Mouse (Mus musculus) forebrain, embryonic 14.5 days (tissue): ENCODE results near the gene Gm49384. TPM values are rescaled to one million over a fixed set of nuclear protein-coding genes. Genes with fewer than 3 reads are reported as not detected.

ENCODE experiments used
- ATAC-seq: fragments of 200-750 bp; cut with Nextera tagmentation; 2 replicates; pipeline ENCODE4 v1.8.0; 2017; ENCODE audit warnings: mild to moderate bottlenecking, moderate library complexity
- DNase-seq: peaks from one replicate; pipeline ENCODE4 v3.0.0-alpha.2; 2015; ENCODE audit warnings: low spot score
- H3K27ac ChIP-seq: fragments of 300-500 bp; sonication (generic); 2 replicates; pipeline ENCODE4 v1.5.1; 2014; ENCODE audit warnings: low read depth, mild to moderate bottlenecking, control low read depth, low read length, moderate library complexity
- H3K27me3 ChIP-seq: fragments of 300-500 bp; sonication (generic); replicated peaks from 2 replicates; pipeline ENCODE4 v1.6.1; 2014; ENCODE audit warnings: low read length, control low read depth, mixed read lengths; ENCODE audit not compliant: control insufficient read depth, insufficient read depth
- H3K36me3 ChIP-seq: fragments of 300-500 bp; sonication (generic); 2 replicates; pipeline ENCODE4 v1.6.1; 2014; ENCODE audit warnings: low read length, control low read depth; ENCODE audit not compliant: control insufficient read depth, insufficient read depth
- H3K4me1 ChIP-seq: fragments of 300-500 bp; sonication (generic); 2 replicates; pipeline ENCODE4 v1.6.1; 2014; ENCODE audit warnings: antibody characterized with exemption, low read length, control low read depth; ENCODE audit not compliant: control insufficient read depth, insufficient read depth
- H3K4me2 ChIP-seq: fragments of 300-500 bp; sonication (generic); 2 replicates; pipeline ENCODE4 v1.6.1; 2014; ENCODE audit warnings: mild to moderate bottlenecking, control low read depth, low read length
- H3K4me3 ChIP-seq: fragments of 300-500 bp; sonication (generic); 2 replicates; pipeline ENCODE4 v1.5.1; 2014; ENCODE audit warnings: low read depth, low read length, control low read depth
- H3K9ac ChIP-seq: fragments of 300-500 bp; sonication (generic); 2 replicates; pipeline ENCODE4 v1.6.1; 2014; ENCODE audit warnings: mild to moderate bottlenecking, low read length, control low read depth, moderate library complexity
- H3K9me3 ChIP-seq: fragments of 300-500 bp; sonication (generic); replicated peaks from 2 replicates; pipeline ENCODE4 v1.6.1; 2016; ENCODE audit warnings: low read length, control low read depth, mixed read lengths; ENCODE audit not compliant: control insufficient read depth
- WGBS: fragments of 180-500 bp; shearing (Covaris S2); extraction: QIAGEN DNeasy Blood & Tissue Kit; methylation state at CpG from one replicate; pipeline ENCODE4 v1.1.7; 2014; 5-methylcytosine and 5-hydroxymethylcytosine counted together
- polyA plus RNA-seq: library from polyadenylated mRNA; unstranded; fragments of >200 nt; fragmentation: Nextera tagmentation; extraction: Ambion mirVana; gene quantifications from 2 replicates; pipeline ENCODE4 v1.2.1, GENCODE M21; 2014

Gm49384 gene
- polyA plus RNA-seq, 1 experiment from 2014 or later, result 22.1 TPM

GRCm38 (mm10) chr12:69210056-69210979 is 6.3 kb upstream of the Gm49384 start:
- Histone ChIP-seq H3K9ac (no peak overlapping the region), H3K27ac (no peak overlapping the region), H3K4me2 (no peak overlapping the region), H3K9me3 (no peaks in the 10 kb centered on the region), H3K27me3 (no peaks in the 10 kb centered on the region), H3K4me1 (no peaks in the 10 kb centered on the region), H3K4me3 (no peak overlapping the region), H3K36me3 (peaks cover 23% of the 10 kb centered on the region)
- DNase-seq (no peak), ATAC-seq (no peak)
- 86% methylated on average over 18 of the region's 18 CpGs for WGBS

GRCm38 (mm10) chr12:69208520-69208919 is 4.5 kb upstream of the Gm49384 start:
- no peak overlapping the region for H3K4me2 ChIP-seq
- DNase-seq, result no peak
- no peak for ATAC-seq
- WGBS, result 93% methylated on average over 2 of the region's 2 CpGs
- H3K27me3 ChIP-seq, result no peaks in the 10 kb centered on the region
- H3K9ac ChIP-seq, result no peak overlapping the region
- no peaks in the 10 kb centered on the region for H3K4me1 ChIP-seq
- H3K27ac ChIP-seq, result no peak overlapping the region
- H3K4me3 ChIP-seq, result no peak overlapping the region
- peaks cover 10% of the 10 kb centered on the region for H3K36me3 ChIP-seq
- H3K9me3 ChIP-seq, result no peaks in the 10 kb centered on the region

GRCm38 (mm10) chr12:69207926-69208325 is 3.9 kb upstream of the Gm49384 start:
- DNase-seq, result no peak
- WGBS, result 91% methylated on average over 7 of the region's 7 CpGs

GRCm38 (mm10) chr12:69207396-69207795 is 3.3 kb upstream of the Gm49384 start:
- Histone ChIP-seq H3K27ac (no peak overlapping the region), H3K36me3 (peaks cover 13% of the 10 kb centered on the region), H3K9ac (no peak overlapping the region), H3K4me3 (no peak overlapping the region), H3K4me1 (no peaks in the 10 kb centered on the region), H3K9me3 (no peaks in the 10 kb centered on the region), H3K4me2 (no peak overlapping the region), H3K27me3 (no peaks in the 10 kb centered on the region)
- WGBS, result 96% methylated on average over 8 of the region's 8 CpGs
- ATAC-seq (no peak), DNase-seq (no peak)

More at GRCm38 (mm10) chr12:69207926-69208325, 3.9 kb upstream of the Gm49384 start:
- Histone ChIP-seq H3K9me3 (no peaks in the 10 kb centered on the region), H3K27me3 (no peaks in the 10 kb centered on the region), H3K4me2 (no peak overlapping the region), H3K27ac (no peak overlapping the region), H3K36me3 (peaks cover 10% of the 10 kb centered on the region), H3K9ac (no peak overlapping the region), H3K4me1 (no peaks in the 10 kb centered on the region), H3K4me3 (no peak overlapping the region)
- ATAC-seq, result no peak

GRCm38 (mm10) chr12:69198985-69199384 is 5.1 kb downstream of the Gm49384 start:
- Histone ChIP-seq H3K27ac (no peak overlapping the region), H3K9me3 (no peaks in the 10 kb centered on the region)

GRCm38 (mm10) chr12:69198164-69198535 is 5.9 kb downstream of the Gm49384 start, which contains the start of gene Dnaaf2:
Gene Dnaaf2 (minus strand): TSS chr12:69198429.
- Histone ChIP-seq H3K9ac (peak within 1 kb of the TSS; percentile 87), H3K4me1 (peaks cover 11% of the 10 kb centered on the region), H3K27ac (peak within 1 kb of the TSS; percentile 86), H3K36me3 (peaks cover 25% of the 10 kb centered on the region), H3K9me3 (no peaks in the 10 kb centered on the region), H3K4me2 (peak within 1 kb of the TSS; percentile 96), H3K27me3 (no peaks in the 10 kb centered on the region), H3K4me3 (peak within 1 kb of the TSS; percentile 83)
- DNase-seq (peak; percentile 68), ATAC-seq (peak; percentile 40)
- under 1% methylated on average over 18 of the region's 18 CpGs for WGBS

More at GRCm38 (mm10) chr12:69198985-69199384, 5.1 kb downstream of the Gm49384 start:
- Histone ChIP-seq H3K4me3 (no peak overlapping the region), H3K27me3 (no peaks in the 10 kb centered on the region), H3K4me2 (peak overlapping the region; percentile 96; the same call in 1 of the 2 replicates), H3K4me1 (peaks cover 11% of the 10 kb centered on the region), H3K9ac (no peak overlapping the region), H3K36me3 (peaks cover 25% of the 10 kb centered on the region)
- ATAC-seq, result no peak
- no peak for DNase-seq

- Histone ChIP-seq H3K4me1 (peaks cover 11% of the 10 kb centered on the region), H3K27me3 (no peaks in the 10 kb centered on the region), H3K9me3 (no peaks in the 10 kb centered on the region), H3K27ac (peak overlapping the region; percentile 86), H3K4me2 (peak overlapping the region; percentile 96), H3K9ac (peak overlapping the region; percentile 87), H3K4me3 (peak overlapping the region; percentile 83), H3K36me3 (peaks cover 24% of the 10 kb centered on the region)
- ATAC-seq (peak; percentile 78), DNase-seq (peak; percentile 51)
- under 1% methylated on average over 84 of the region's 94 CpGs for WGBS
Observed at GRCm38 (mm10) chr12:69197378-69198163, 6.5 kb downstream of the Gm49384 start.

- H3K36me3 ChIP-seq, result peaks cover 20% of the 10 kb centered on the region
- peak within 1 kb of the TSS; percentile 96 for H3K4me2 ChIP-seq
- ATAC-seq, result peak; percentile 86
- H3K4me3 ChIP-seq, result peak within 1 kb of the TSS; percentile 83
- DNase-seq, result peak; percentile 85
- H3K9me3 ChIP-seq, result no peaks in the 10 kb centered on the region
- H3K27me3 ChIP-seq, result no peaks in the 10 kb centered on the region
- H3K27ac ChIP-seq, result peak within 1 kb of the TSS; percentile 86
- peak within 1 kb of the TSS; percentile 87 for H3K9ac ChIP-seq
- peaks cover 11% of the 10 kb centered on the region for H3K4me1 ChIP-seq
- under 1% methylated on average over 75 of the region's 75 CpGs for WGBS
Observed at GRCm38 (mm10) chr12:69196444-69197377, 7.4 kb downstream of the Gm49384 start, which contains the start of gene Gm49383. Gene Gm49383 (minus strand): TSS chr12:69197104.
